Mouse (Mus musculus): ENCODE results near the gene P2ry12.

P2ry12 gene

GRCm38 (mm10) chr3:59234878-59235277 is 27.8 kb downstream of the P2ry12 start:
- DNase-seq (ENCODE audit: low read depth in 2 of 2, low spot score in 2 of 2) = peak; percentile 12 to 23

- no peak for DNase-seq (ENCODE audit: low read depth in 2 of 2, low spot score in 2 of 2)
Observed at GRCm38 (mm10) chr3:59230912-59231311, 31.8 kb downstream of the P2ry12 start.

- DNase-seq (ENCODE audit: low read depth in 2 of 2, low spot score in 2 of 2) = peak; percentile 16 to 21
Observed at GRCm38 (mm10) chr3:59228730-59229551, 33.7 kb downstream of the P2ry12 start.

GRCm38 (mm10) chr3:59227696-59228095 is 35.0 kb downstream of the P2ry12 start:
- DNase-seq (ENCODE audit: low read depth in 2 of 2, low spot score in 2 of 2) = no peak

GRCm38 (mm10) chr3:59225411-59225810 is 37.3 kb downstream of the P2ry12 start:
- DNase-seq (ENCODE audit: low read depth in 2 of 2, low spot score in 2 of 2) = no peak

- DNase-seq (ENCODE audit: low read depth in 2 of 2, low spot score in 2 of 2) = no peak
Observed at GRCm38 (mm10) chr3:59222303-59222702, 40.4 kb downstream of the P2ry12 start.

GRCm38 (mm10) chr3:59219326-59219725 is 43.3 kb downstream of the P2ry12 start:
- DNase-seq (ENCODE audit: low read depth in 2 of 2, low spot score in 2 of 2) = no peak

- no peak for DNase-seq (ENCODE audit: low read depth in 2 of 2, low spot score in 2 of 2)
Observed at GRCm38 (mm10) chr3:59217211-59217610, 45.5 kb downstream of the P2ry12 start.

- no peak for DNase-seq (ENCODE audit: low read depth in 2 of 2, low spot score in 2 of 2)
Observed at GRCm38 (mm10) chr3:59212404-59212803, 50.3 kb downstream of the P2ry12 start.

GRCm38 (mm10) chr3:59211784-59212183 is 50.9 kb downstream of the P2ry12 start:
- DNase-seq (ENCODE audit: low read depth in 2 of 2, low spot score in 2 of 2) = no peak

GRCm38 (mm10) chr3:59210727-59211126 is 51.9 kb downstream of the P2ry12 start, which contains the start of gene P2ry13:
Gene P2ry13 (minus strand): TSS chr3:59210882.
- no peak for DNase-seq (ENCODE audit: low read depth in 2 of 2, low spot score in 2 of 2)

- DNase-seq (ENCODE audit: low read depth in 2 of 2, low spot score in 2 of 2) = no peak
Observed at GRCm38 (mm10) chr3:59210089-59210488, 52.6 kb downstream of the P2ry12 start.

- DNase-seq (ENCODE audit: low read depth in 2 of 2, low spot score in 2 of 2) = peak in 1 of 2 experiments; percentile 43
Observed at GRCm38 (mm10) chr3:59208650-59209548, 53.8 kb downstream of the P2ry12 start.

GRCm38 (mm10) chr3:59205941-59206340 is 56.7 kb downstream of the P2ry12 start:
- no peak for DNase-seq (ENCODE audit: low read depth in 2 of 2, low spot score in 2 of 2)

GRCm38 (mm10) chr3:59204719-59205503 is 57.8 kb downstream of the P2ry12 start:
- no peak for DNase-seq (ENCODE audit: low read depth in 2 of 2, low spot score in 2 of 2)

- DNase-seq (ENCODE audit: low read depth in 2 of 2, low spot score in 2 of 2) = no peak
Observed at GRCm38 (mm10) chr3:59203802-59204520, 58.7 kb downstream of the P2ry12 start.

GRCm38 (mm10) chr3:59197329-59197948 is 65.2 kb downstream of the P2ry12 start:
- no peak for DNase-seq (ENCODE audit: low read depth in 2 of 2, low spot score in 2 of 2)

- no peak for DNase-seq (ENCODE audit: low read depth in 2 of 2, low spot score in 2 of 2)
Observed at GRCm38 (mm10) chr3:59194938-59195337, 67.7 kb downstream of the P2ry12 start, which contains the start of gene Gpr87. Gene Gpr87 (minus strand): TSS chr3:59195104.

- DNase-seq (ENCODE audit: low read depth in 2 of 2, low spot score in 2 of 2) = no peak
Observed at GRCm38 (mm10) chr3:59194099-59194498, 68.6 kb downstream of the P2ry12 start.

GRCm38 (mm10) chr3:59191674-59192073 is 71.0 kb downstream of the P2ry12 start:
- DNase-seq (ENCODE audit: low read depth in 2 of 2, low spot score in 2 of 2) = no peak

Measured in CD8-positive naive resting alpha-beta T cell, adult 2 months (primary cell).